Mouse (Mus musculus) testis, adult 2 months (tissue): ENCODE measurements at regions not wholly inside any gene's neighbourhood (a gene's known extent, or its start where the extent isn't known, plus 50 kb on each side); places are given as distances from the start of the nearest gene placed in this dataset.

Experiments
- CTCF ChIP-seq: fragments of 200-500 bp; IDR thresholded peaks from 2 replicates; pipeline ENCODE4 v1.5.1; 2012; ENCODE audit warnings: low read depth, mild to moderate bottlenecking, inconsistent platforms, low read length, moderate library complexity; ENCODE audit not compliant: control insufficient read depth, insufficient read depth, insufficient replicate concordance
- POLR2A ChIP-seq: fragments of 200-500 bp; IDR thresholded peaks from 2 replicates; pipeline ENCODE4 v1.6.1; 2012; ENCODE audit warnings: low read depth, mild to moderate bottlenecking, inconsistent platforms, low read length, moderate library complexity; ENCODE audit not compliant: control insufficient read depth

DNA sequence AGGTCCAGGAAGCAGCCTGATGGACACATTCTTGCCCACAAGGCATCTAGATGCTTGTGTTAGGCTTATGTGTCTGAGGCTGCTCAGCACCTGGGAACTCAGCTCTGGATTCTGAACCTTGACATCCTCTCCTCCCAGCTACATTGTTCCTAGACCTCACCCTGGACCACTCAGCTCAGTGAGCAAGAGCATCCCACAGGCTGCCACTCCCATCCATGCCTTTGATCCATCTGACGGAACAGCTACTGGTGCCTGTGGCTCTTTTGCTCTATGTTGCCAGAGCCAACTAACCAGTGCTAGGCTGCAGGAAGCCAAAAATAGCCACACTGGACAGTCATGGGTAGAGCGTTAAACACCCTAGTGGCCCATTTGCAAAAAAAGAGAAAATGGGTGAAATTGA is 374.8 kb downstream of the Cd83 start:
- TF ChIP-seq CTCF (no peak), POLR2A (no peak)
